Mouse (Mus musculus): ENCODE results near the gene Tmtc4.

DNA sequence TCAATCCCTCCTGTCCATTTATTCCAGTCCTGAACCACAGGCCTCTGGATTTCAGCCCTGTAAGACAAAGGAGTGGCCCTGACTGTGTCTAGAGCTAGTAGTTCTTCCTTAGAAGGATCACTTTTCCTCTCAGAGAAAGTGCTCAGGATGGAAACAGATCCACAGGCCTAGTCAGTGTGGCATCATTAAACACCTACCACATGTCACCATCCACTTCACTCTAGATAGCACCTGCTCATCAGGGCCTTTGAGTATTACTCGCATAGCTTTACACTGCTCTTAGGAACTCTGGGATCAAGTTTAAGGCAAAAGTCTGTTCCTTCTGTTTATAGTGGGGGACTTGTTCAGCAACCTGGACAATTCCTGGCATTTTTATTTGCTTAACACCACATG is 95.4 kb downstream of the Tmtc4 start:
- TF ChIP-seq CTCF (IDR thresholded peaks at IDR 0.05; ENCODE audit: low read depth), result no peak
- no peak for TF ChIP-seq EP300 (IDR thresholded peaks at IDR 0.05; ENCODE audit: low read depth)

All from heart, postnatal 0 days (tissue).